Mouse (Mus musculus) layer of hippocampus, postnatal 10 days (tissue): Measurements from ENCODE around the gene Crlf1. TPM values are rescaled to one million over a fixed set of nuclear protein-coding genes. Genes with fewer than 3 reads are reported as not detected.

Source experiments
- DNase-seq, 2 experiments: peaks; one replicate each; pipeline ENCODE4 v3.0.0; 2021; ENCODE audit warnings: low spot score in 2 of 2
- total RNA-seq, 2 experiments: library from RNA; stranded (reverse); gene quantifications; 2 replicates each; pipeline ENCODE4 v1.2.3; 2021

Gene Crlf1
- total RNA-seq, 2 experiments from 2014 or later, result 21.3 to 22.0 TPM

DNA sequence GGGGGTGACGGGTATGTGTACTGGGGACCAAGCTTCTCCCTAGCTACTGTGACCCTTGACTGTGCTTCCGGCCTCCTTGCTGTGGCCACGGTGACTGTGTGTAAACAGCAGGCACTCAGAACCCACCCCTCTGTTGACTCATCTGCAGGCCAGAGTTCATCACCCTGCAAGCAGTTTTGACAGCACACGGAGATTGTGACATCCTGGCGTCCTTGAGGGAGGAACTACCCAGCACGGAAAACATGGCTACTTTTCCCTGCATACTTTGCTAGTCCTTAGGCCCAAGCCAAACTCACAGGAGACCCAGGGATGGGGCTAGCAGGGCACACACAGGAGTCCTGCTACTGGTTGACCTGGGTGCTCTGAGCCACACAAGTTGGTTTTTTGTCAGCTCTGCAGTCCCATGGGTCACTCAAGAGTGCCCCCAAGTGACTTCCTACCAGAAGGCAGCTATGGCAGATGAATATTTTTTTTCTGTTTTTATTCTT is 51.3 kb downstream of the Crlf1 start:
- DNase-seq, result no peak

DNA sequence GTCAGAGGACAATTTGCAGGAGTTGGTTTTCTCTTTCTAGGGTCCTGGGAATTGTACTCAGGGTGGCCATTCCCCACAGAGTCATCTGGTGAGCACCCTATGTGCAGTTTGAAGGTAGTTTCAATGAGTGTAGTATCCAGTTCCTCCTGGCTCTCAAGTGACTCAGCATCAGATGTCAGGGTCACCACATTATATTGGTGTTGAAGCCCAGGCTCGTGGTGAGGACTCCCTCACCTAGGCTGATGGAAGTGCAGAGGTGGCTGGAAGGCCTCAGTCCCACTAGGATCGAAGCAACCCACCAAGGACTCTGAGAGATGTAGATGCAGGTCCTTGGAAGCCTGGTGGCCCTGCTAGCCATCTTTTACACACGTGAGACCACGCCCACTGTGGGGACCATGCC is 53.5 kb downstream of the Crlf1 start:
- no peak for DNase-seq

DNA sequence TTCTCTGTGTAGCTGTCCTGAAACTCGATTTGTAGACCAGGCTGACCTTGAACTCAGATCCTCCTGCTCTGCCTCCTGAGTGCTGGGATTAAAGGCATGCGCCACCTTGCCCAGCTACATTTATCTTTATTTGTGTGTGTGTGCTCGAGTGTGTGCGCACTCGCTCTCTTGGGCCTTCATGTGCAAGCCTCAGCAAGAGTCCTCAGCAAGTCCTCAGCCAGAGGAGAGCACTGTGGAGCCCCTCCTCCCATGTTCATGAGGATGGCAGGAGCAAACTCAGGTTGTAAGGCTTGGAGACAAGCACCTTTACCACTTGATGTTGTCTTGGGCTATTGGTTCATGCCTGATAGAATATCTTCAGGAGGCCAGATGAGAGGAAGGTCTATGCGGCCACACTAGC is 54.8 kb downstream of the Crlf1 start:
- no peak for DNase-seq

DNA sequence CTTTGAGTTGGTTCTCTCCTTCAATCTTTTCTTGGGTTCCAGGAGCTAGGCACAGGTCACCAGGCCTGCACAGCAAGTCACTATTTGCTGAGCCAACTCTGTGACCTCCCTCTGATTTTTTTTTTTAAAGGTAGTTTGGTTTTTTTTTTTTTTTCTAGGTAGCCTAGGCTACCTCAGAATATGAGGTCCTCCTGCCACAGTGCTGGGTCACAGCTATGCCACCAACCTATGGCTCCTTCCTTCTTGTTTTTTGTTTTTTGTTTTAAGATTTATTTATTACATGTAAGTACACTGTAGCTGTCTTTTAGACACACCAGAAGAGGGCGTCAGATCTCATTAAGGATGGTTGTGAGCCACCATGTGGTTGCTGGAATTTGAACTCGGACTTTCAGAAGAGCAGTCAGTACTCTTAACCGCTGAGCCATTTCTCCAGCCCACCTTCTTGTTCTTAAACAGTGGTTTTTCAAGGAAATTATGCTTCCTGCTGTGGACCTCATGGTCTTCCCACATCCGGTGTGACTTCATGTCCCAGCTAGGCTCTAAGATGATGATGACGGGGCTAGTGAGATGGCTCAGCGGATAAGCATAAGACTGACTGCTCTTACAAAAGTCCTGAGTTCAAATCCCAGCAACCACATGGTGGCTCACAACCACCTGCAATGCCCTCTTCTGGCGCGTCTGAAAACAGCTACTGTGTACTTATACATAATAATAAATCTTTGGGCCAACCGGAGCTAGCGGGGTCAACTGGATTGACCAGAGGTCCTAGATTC is 56.6 kb downstream of the Crlf1 start:
- no peak for DNase-seq

DNA sequence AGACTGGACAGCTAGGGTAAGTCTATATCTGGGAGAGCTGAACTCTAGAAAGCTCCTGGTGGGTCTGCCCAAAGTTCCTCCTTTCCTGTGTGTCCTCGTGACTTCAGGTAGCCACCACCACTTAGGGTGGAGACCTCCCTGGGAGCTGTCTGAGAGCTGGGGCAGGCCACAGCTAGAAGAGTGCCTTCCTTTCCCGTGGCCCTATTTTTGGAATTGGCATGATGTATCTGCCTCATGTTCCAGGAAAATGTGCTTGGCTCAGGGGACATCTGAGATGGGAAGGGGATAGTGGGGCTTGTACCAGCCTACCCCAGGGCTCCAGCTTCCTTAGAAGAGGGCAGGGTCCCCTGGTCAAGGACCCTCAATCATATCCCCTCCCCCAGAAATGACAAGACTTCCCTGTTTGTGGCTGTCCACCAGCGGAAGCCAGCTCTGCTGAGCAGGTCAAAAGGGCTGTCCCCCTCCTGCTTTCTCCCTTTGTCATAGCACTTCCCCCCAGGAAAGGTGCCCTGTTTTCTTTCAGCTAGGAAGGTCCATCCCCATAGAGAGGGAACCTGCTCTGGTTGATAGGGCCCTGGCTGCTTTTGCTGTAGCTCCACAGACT is 58.7 kb downstream of the Crlf1 start:
- no peak for DNase-seq

DNA sequence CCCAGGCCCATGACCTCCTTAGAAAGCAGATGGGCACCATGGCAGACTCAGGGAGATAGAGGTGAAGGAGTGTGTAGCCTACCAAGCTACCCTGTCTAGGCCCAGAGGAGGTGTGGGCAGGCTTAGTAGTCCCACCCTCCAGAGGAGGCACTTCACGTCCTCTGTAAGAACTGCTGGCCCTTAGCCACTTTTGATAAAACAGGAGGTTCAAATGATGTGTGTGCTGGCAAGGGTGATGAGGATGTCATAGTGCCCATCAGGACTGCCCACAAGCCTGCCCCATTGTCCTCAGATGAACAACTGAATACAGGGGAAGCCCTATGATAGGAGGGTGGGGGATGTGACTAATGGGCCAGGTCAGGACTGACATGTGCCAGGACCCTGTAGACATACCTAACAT is 59.9 kb downstream of the Crlf1 start:
- DNase-seq, result no peak

Other genes starting within 250 kb of the Crlf1 start
- gene Homer3, start 210.3 kb upstream of the Crlf1 start, total RNA-seq, result 10 to 100 TPM; 45.7 to 47.0 TPM
- gene Ddx49, start 190.7 kb upstream of the Crlf1 start, total RNA-seq, result 10 to 100 TPM; 49.0 to 53.0 TPM
- gene Cope, start 190.6 kb upstream of the Crlf1 start, total RNA-seq, result 100 to 1,000 TPM; 122 to 145 TPM
- 10 to 100 TPM; 94.6 to 99.0 TPM for gene Cers1, start 177.4 kb upstream of the Crlf1 start, total RNA-seq
- 10 to 100 TPM; 13.2 to 23.5 TPM for gene Gdf1, start 163.3 kb upstream of the Crlf1 start, total RNA-seq
- 10 to 100 TPM; 50.8 to 51.0 TPM for gene Upf1, start 139.9 kb upstream of the Crlf1 start, total RNA-seq
- gene Comp, start 119.6 kb upstream of the Crlf1 start, total RNA-seq, result under 1 TPM in 1 of 2 experiments, not detected in 1; 0.31 TPM
- gene Crtc1, start 53.6 kb upstream of the Crlf1 start, total RNA-seq, result 100 to 1,000 TPM; 103 to 114 TPM
- 10 to 100 TPM; 35.6 to 38.4 TPM for gene Klhl26, start 16.2 kb upstream of the Crlf1 start, total RNA-seq
- 100 to 1,000 TPM; 174 to 175 TPM for gene Tmem59l, start 5.8 kb upstream of the Crlf1 start, total RNA-seq
- gene Rex1bd, start 13.6 kb downstream of the Crlf1 start, total RNA-seq, result 100 to 1,000 TPM in 1 of 2 experiments, 10 to 100 TPM in 1; 97.8 to 106 TPM
- 1,000 to 10,000 TPM in 1 of 2 experiments, 100 to 1,000 TPM in 1; 916 to 1,148 TPM for gene Uba52, start 17.6 kb downstream of the Crlf1 start, total RNA-seq
- gene Fkbp8, start 34.6 kb downstream of the Crlf1 start, total RNA-seq, result 100 to 1,000 TPM; 337 to 361 TPM
- 10 to 100 TPM; 33.1 to 35.3 TPM for gene Kxd1, start 34.8 kb downstream of the Crlf1 start, total RNA-seq
- gene Ell, start 46.3 kb downstream of the Crlf1 start, total RNA-seq, result 10 to 100 TPM; 15.8 to 16.4 TPM
- 10 to 100 TPM; 56.5 to 57.8 TPM for gene Isyna1, start 101.2 kb downstream of the Crlf1 start, total RNA-seq
- gene Ssbp4, start 115.7 kb downstream of the Crlf1 start, total RNA-seq, result 100 to 1,000 TPM; 225 to 240 TPM
- 1 to 10 TPM in 1 of 2 experiments, under 1 TPM in 1; 0.96 to 2.3 TPM for gene Lrrc25, start 123.0 kb downstream of the Crlf1 start, total RNA-seq
- gene Gdf15, start 139.3 kb downstream of the Crlf1 start, total RNA-seq, result not detected
- gene Pgpep1, start 167.2 kb downstream of the Crlf1 start, total RNA-seq, result 10 to 100 TPM; 25.8 to 31.9 TPM
- gene Lsm4, start 180.1 kb downstream of the Crlf1 start, total RNA-seq, result 10 to 100 TPM; 72.3 to 76.5 TPM
- gene Jund, start 205.8 kb downstream of the Crlf1 start, total RNA-seq, result 100 to 1,000 TPM; 166 to 187 TPM
- under 1 TPM in 1 of 2 experiments, not detected in 1; 0.07 TPM for gene Iqcn, start 210.3 kb downstream of the Crlf1 start, total RNA-seq
- gene Gm3336, start 225.4 kb downstream of the Crlf1 start, total RNA-seq, result not detected
- under 1 TPM; 0.51 to 0.64 TPM for gene Pde4c, start 230.6 kb downstream of the Crlf1 start, total RNA-seq